Mouse (Mus musculus) hindbrain, postnatal 0 days (tissue): ENCODE measurements around the gene Asgr1. TPM values are rescaled to one million over a fixed set of nuclear protein-coding genes. Genes with fewer than 3 reads are reported as not detected.
"Not testable (repeated sequence)": the region's sequence is repeated elsewhere in the genome, so short reads cannot be mapped to it uniquely, and the experiment has no call there.

Experiments
- ATAC-seq: fragments of 200-750 bp; cut with Nextera tagmentation; 2 replicates; pipeline ENCODE4 v1.8.0; 2017; ENCODE audit warnings: mild to moderate bottlenecking, moderate TSS enrichment, moderate library complexity
- DNase-seq: peaks from one replicate; pipeline ENCODE4 v3.0.0-alpha.2; 2015; ENCODE audit warnings: low spot score
- H3K27ac ChIP-seq: fragments of 300-500 bp; sonication (generic); 2 replicates; pipeline ENCODE4 v1.5.1; 2014; ENCODE audit warnings: mild to moderate bottlenecking
- H3K27me3 ChIP-seq: fragments of 300-500 bp; sonication (generic); 2 replicates; pipeline ENCODE4 v1.6.1; 2014; ENCODE audit warnings: low read length, mixed read lengths; ENCODE audit not compliant: insufficient read depth
- H3K36me3 ChIP-seq: fragments of 300-500 bp; sonication (generic); 2 replicates; pipeline ENCODE4 v1.6.1; 2014; ENCODE audit warnings: low read length, mixed read lengths; ENCODE audit not compliant: insufficient read depth
- H3K4me1 ChIP-seq: fragments of 300-500 bp; sonication (generic); 2 replicates; pipeline ENCODE4 v1.6.1; 2014; ENCODE audit warnings: antibody characterized with exemption, low read length, mixed read lengths; ENCODE audit not compliant: insufficient read depth
- H3K4me2 ChIP-seq: fragments of 300-500 bp; sonication (generic); 2 replicates; pipeline ENCODE4 v1.6.1; 2014; ENCODE audit warnings: low read depth, mild to moderate bottlenecking, low read length, moderate library complexity, mixed read lengths
- H3K4me3 ChIP-seq: fragments of 300-500 bp; sonication (generic); 2 replicates; pipeline ENCODE4 v1.5.1; 2014; ENCODE audit warnings: low read length
- H3K9ac ChIP-seq: fragments of 300-500 bp; sonication (generic); replicated peaks from 2 replicates; pipeline ENCODE4 v1.6.1; 2014; ENCODE audit warnings: mild to moderate bottlenecking, low read length, moderate library complexity, mixed read lengths
- H3K9me3 ChIP-seq: fragments of 300-500 bp; sonication (generic); 2 replicates; pipeline ENCODE4 v1.6.1; 2016; ENCODE audit warnings: low read length, mixed read lengths
- CTCF ChIP-seq: IDR thresholded peaks from 2 replicates; pipeline ENCODE4 v1.5.1; 2016; ENCODE audit warnings: antibody characterized with exemption, control low read depth, low read depth
- WGBS: fragments of 180-500 bp; shearing (Covaris S2); extraction: QIAGEN DNeasy Blood & Tissue Kit; methylation state at CpG from one replicate; pipeline ENCODE4 v1.1.7; 2014; 5-methylcytosine and 5-hydroxymethylcytosine counted together
- polyA plus RNA-seq: library from polyadenylated mRNA; unstranded; fragments of >200 nt; fragmentation: Nextera tagmentation; extraction: Ambion mirVana; gene quantifications from 2 replicates; pipeline ENCODE4 v1.2.1, GENCODE M21; 2015
- total RNA-seq: library from RNA; depleted of rRNA; stranded (reverse); fragments of >200 nt; gene quantifications from 2 replicates; pipeline ENCODE4 v1.2.3, GENCODE M21; 2014

Asgr1 gene
- total and polyA plus RNA-seq, 2 experiments from 2014 or later, result 2.3 to 3.7 TPM

- WGBS, result 76% methylated on average over 9 of the region's 9 CpGs
- DNase-seq, result no peak
Measured at GRCm38 (mm10) chr11:70057805-70058204, 3.9 kb downstream of the Asgr1 start.

GRCm38 (mm10) chr11:70059930-70060329 is 6.0 kb downstream of the Asgr1 start:
- no peak for DNase-seq
- no peak overlapping the region for H3K27ac ChIP-seq
- TF ChIP-seq CTCF, result no peak
- H3K9me3 ChIP-seq, result no peaks in the 10 kb centered on the region
- no peak overlapping the region for H3K4me2 ChIP-seq
- H3K36me3 ChIP-seq, result no peaks in the 10 kb centered on the region
- 76% methylated on average over 6 of the region's 6 CpGs for WGBS
- H3K4me1 ChIP-seq, result no peaks in the 10 kb centered on the region; the same call in 1 of the 2 replicates
- H3K4me3 ChIP-seq, result no peak overlapping the region
- H3K9ac ChIP-seq, result no peak overlapping the region
- H3K27me3 ChIP-seq, result no peaks in the 10 kb centered on the region
- ATAC-seq, result no peak

More at GRCm38 (mm10) chr11:70057805-70058204, 3.9 kb downstream of the Asgr1 start:
- H3K9me3 ChIP-seq, result no peaks in the 10 kb centered on the region
- no peak overlapping the region for H3K4me3 ChIP-seq
- H3K27ac ChIP-seq, result no peak overlapping the region
- H3K27me3 ChIP-seq, result no peaks in the 10 kb centered on the region
- H3K4me2 ChIP-seq, result no peak overlapping the region
- ATAC-seq, result no peak
- H3K4me1 ChIP-seq, result no peaks in the 10 kb centered on the region; the same call in 1 of the 2 replicates
- H3K36me3 ChIP-seq, result no peaks in the 10 kb centered on the region
- no peak overlapping the region for H3K9ac ChIP-seq
- no peak for TF ChIP-seq CTCF

- Histone ChIP-seq H3K9me3 (no peaks in the 10 kb centered on the region), H3K9ac (no peak overlapping the region), H3K36me3 (no peaks in the 10 kb centered on the region), H3K27me3 (no peaks in the 10 kb centered on the region), H3K27ac (no peak overlapping the region), H3K4me2 (no peak overlapping the region), H3K4me1 (no peaks in the 10 kb centered on the region), H3K4me3 (no peak overlapping the region)
- TF ChIP-seq CTCF, result 0 out of 2 replicates have a peak, but pooled peaks have one; percentile 16
- WGBS, result 64% methylated on average over 3 of the region's 3 CpGs
- DNase-seq (no peak), ATAC-seq (no peak)
Measured at GRCm38 (mm10) chr11:70063053-70063452, 9.2 kb downstream of the Asgr1 start.

GRCm38 (mm10) chr11:70066701-70067100 is 12.8 kb downstream of the Asgr1 start:
- Histone ChIP-seq H3K27ac (no peak overlapping the region), H3K9me3 (no peaks in the 10 kb centered on the region), H3K4me2 (no peak overlapping the region), H3K9ac (no peak overlapping the region), H3K36me3 (no peaks in the 10 kb centered on the region), H3K27me3 (no peaks in the 10 kb centered on the region), H3K4me1 (no peaks in the 10 kb centered on the region), H3K4me3 (no peak overlapping the region)
- DNase-seq (no peak), ATAC-seq (no peak)
- WGBS, result 76% methylated on average over 4 of the region's 4 CpGs
- no peak for TF ChIP-seq CTCF

- ATAC-seq (no peak), DNase-seq (no peak)
- H3K36me3 ChIP-seq, result no peaks in the 10 kb centered on the region
- no peak overlapping the region for H3K9ac ChIP-seq
- no peak overlapping the region for H3K27ac ChIP-seq
- no peaks in the 10 kb centered on the region for H3K4me1 ChIP-seq
- no peak overlapping the region for H3K4me3 ChIP-seq
- 35% methylated on average over 3 of the region's 3 CpGs for WGBS
- H3K9me3 ChIP-seq, result no peaks in the 10 kb centered on the region
- no peaks in the 10 kb centered on the region for H3K27me3 ChIP-seq
- no peak overlapping the region for H3K4me2 ChIP-seq
- TF ChIP-seq CTCF, result no peak
Measured at GRCm38 (mm10) chr11:70068245-70068644, 14.4 kb downstream of the Asgr1 start.

GRCm38 (mm10) chr11:70070057-70070456 is 16.2 kb downstream of the Asgr1 start:
- 61% methylated on average over 6 of the region's 6 CpGs for WGBS
- Histone ChIP-seq H3K4me1 (no peaks in the 10 kb centered on the region), H3K27ac (peak overlapping the region; percentile 7), H3K4me3 (no peak overlapping the region), H3K27me3 (no peaks in the 10 kb centered on the region), H3K4me2 (no peak overlapping the region), H3K9me3 (no peaks in the 10 kb centered on the region), H3K9ac (no peak overlapping the region), H3K36me3 (no peaks in the 10 kb centered on the region)
- no peak for ATAC-seq
- TF ChIP-seq CTCF, result no peak
- no peak for DNase-seq

- not testable (repeated sequence) for H3K36me3 ChIP-seq, H3K9ac ChIP-seq, DNase-seq, H3K9me3 ChIP-seq, H3K27me3 ChIP-seq, H3K27ac ChIP-seq, H3K4me2 ChIP-seq, H3K4me1 ChIP-seq, H3K4me3 ChIP-seq, ATAC-seq
- WGBS, result 85% methylated on average over 3 of the region's 3 CpGs
Measured at GRCm38 (mm10) chr11:70070603-70071002, 16.7 kb downstream of the Asgr1 start.
